Mouse (Mus musculus): ENCODE measurements around the gene Rap1b.

Gene Rap1b

GRCm38 (mm10) chr10:117859800-117860199, 14.0 kb upstream of the Rap1b start:
- no peak for DNase-seq (ENCODE audit: extremely low read depth, insufficient read length, low spot score)

GRCm38 (mm10) chr10:117858241-117858640, 12.4 kb upstream of the Rap1b start:
- no peak for DNase-seq (ENCODE audit: extremely low read depth, insufficient read length, low spot score)

- no peak for DNase-seq (ENCODE audit: extremely low read depth, insufficient read length, low spot score)
Observed at GRCm38 (mm10) chr10:117856001-117856720, 10.3 kb upstream of the Rap1b start.

- no peak for DNase-seq (ENCODE audit: extremely low read depth, insufficient read length, low spot score)
Observed at GRCm38 (mm10) chr10:117852648-117853192, 6.9 kb upstream of the Rap1b start.

- DNase-seq (ENCODE audit: extremely low read depth, insufficient read length, low spot score), result no peak
Observed at GRCm38 (mm10) chr10:117848981-117849380, 3.1 kb upstream of the Rap1b start.

- no peak for DNase-seq (ENCODE audit: extremely low read depth, insufficient read length, low spot score)
Observed at GRCm38 (mm10) chr10:117846796-117847195, 961 bp upstream of the Rap1b start.

- DNase-seq (ENCODE audit: extremely low read depth, insufficient read length, low spot score), result no peak
Observed at GRCm38 (mm10) chr10:117846260-117846632, 411 bp upstream of the Rap1b start.

GRCm38 (mm10) chr10:117844782-117845596, 846 bp downstream of the Rap1b start:
- DNase-seq (ENCODE audit: extremely low read depth, insufficient read length, low spot score), result peak; percentile 74

- DNase-seq (ENCODE audit: extremely low read depth, insufficient read length, low spot score), result no peak
Observed at GRCm38 (mm10) chr10:117844279-117844678, 1.6 kb downstream of the Rap1b start.

- no peak for DNase-seq (ENCODE audit: extremely low read depth, insufficient read length, low spot score)
Observed at GRCm38 (mm10) chr10:117843690-117844089, 2.1 kb downstream of the Rap1b start.

- DNase-seq (ENCODE audit: extremely low read depth, insufficient read length, low spot score), result no peak
Observed at GRCm38 (mm10) chr10:117841765-117842164, 4.1 kb downstream of the Rap1b start.

- DNase-seq (ENCODE audit: extremely low read depth, insufficient read length, low spot score), result no peak
Observed at GRCm38 (mm10) chr10:117840431-117840995, 5.3 kb downstream of the Rap1b start.

GRCm38 (mm10) chr10:117839737-117840136, 6.1 kb downstream of the Rap1b start:
- DNase-seq (ENCODE audit: extremely low read depth, insufficient read length, low spot score), result no peak

GRCm38 (mm10) chr10:117838924-117839323, 6.9 kb downstream of the Rap1b start:
- DNase-seq (ENCODE audit: extremely low read depth, insufficient read length, low spot score), result no peak

GRCm38 (mm10) chr10:117836354-117836753, 9.5 kb downstream of the Rap1b start:
- DNase-seq (ENCODE audit: extremely low read depth, insufficient read length, low spot score), result no peak

- no peak for DNase-seq (ENCODE audit: extremely low read depth, insufficient read length, low spot score)
Observed at GRCm38 (mm10) chr10:117835453-117835852, 10.4 kb downstream of the Rap1b start.

GRCm38 (mm10) chr10:117830797-117831196, 15.0 kb downstream of the Rap1b start:
- DNase-seq (ENCODE audit: extremely low read depth, insufficient read length, low spot score), result no peak

- no peak for DNase-seq (ENCODE audit: extremely low read depth, insufficient read length, low spot score)
Observed at GRCm38 (mm10) chr10:117829472-117830155, 16.2 kb downstream of the Rap1b start.

- DNase-seq (ENCODE audit: extremely low read depth, insufficient read length, low spot score), result no peak
Observed at GRCm38 (mm10) chr10:117829022-117829421, 16.8 kb downstream of the Rap1b start.

- no peak for DNase-seq (ENCODE audit: extremely low read depth, insufficient read length, low spot score)
Observed at GRCm38 (mm10) chr10:117828536-117828935, 17.3 kb downstream of the Rap1b start.

- no peak for DNase-seq (ENCODE audit: extremely low read depth, insufficient read length, low spot score)
Observed at GRCm38 (mm10) chr10:117824647-117825046, 21.2 kb downstream of the Rap1b start.
